Mouse (Mus musculus) spleen, adult 18-20 months (tissue): Measurements from ENCODE around the gene L1cam.

Experiments
- DNase-seq, 2 experiments: peaks; one replicate each; pipeline ENCODE4 v3.0.0; 2022; ENCODE audit warnings: mixed read lengths in 2 of 2

L1cam gene

DNA sequence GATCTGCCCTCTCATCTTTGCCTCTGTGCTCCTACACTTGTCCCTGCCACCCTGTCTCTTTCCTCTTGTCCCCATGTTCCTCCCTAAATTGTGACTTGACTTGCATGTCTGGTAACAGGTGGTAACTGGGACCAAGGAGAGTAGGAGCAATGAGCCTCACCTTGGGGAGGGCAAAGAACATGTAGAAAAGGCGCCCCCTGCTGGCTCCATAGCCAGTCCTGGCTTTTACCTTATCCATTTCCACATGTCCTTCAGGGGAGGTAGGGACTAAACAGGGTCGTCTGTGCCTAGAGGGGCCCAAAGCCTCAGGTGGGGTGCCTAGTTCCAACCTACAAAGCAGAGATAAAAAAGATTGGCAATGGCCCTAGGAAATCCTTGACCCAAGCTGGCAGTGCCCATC, at the start of gene L1cam:
Gene L1cam (minus strand): TSS at position 387 of the 400 bp plus-strand sequence.
- peak; percentile 21 to 58 for DNase-seq

DNA sequence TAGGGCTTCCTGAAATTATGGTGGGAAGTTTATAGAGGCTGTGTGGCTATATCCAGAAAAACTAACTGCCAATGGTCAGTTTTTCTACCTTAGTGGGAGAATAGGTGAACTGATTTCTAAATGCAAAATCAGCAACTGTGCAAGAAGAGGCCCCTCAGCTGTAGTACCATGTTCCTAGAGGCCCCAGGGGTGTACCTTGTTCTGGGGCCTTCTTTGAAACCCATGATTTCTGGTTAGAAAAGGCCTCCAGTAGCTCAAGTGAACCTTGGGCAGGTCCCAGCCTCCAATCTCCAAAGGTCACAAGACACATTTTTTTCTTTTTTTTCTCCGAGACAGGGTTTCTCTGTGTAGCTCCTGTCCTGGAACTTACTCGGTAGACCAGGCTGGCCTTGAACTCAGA, 46.4 kb upstream of the L1cam start:
- DNase-seq: no peak

DNA sequence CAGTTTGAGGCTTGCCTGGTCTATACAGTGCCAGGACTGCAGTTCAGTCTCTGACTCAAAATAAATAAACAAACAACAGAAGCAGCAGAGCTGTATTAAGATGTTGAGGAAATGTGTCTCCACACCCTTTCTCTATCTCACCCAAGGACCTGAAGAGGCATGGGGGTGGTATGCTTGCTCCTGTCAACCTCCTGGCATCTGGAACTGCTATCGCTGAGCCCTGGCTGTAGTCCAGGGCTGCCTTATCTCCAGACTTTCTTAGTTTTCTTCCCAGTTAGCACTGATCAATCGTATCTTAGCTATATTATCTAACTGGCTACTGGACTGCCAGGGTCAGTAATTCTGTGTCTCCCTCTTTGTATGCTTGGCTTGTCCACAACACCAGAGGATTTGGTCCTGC, 46.0 kb upstream of the L1cam start:
- DNase-seq: no peak

DNA sequence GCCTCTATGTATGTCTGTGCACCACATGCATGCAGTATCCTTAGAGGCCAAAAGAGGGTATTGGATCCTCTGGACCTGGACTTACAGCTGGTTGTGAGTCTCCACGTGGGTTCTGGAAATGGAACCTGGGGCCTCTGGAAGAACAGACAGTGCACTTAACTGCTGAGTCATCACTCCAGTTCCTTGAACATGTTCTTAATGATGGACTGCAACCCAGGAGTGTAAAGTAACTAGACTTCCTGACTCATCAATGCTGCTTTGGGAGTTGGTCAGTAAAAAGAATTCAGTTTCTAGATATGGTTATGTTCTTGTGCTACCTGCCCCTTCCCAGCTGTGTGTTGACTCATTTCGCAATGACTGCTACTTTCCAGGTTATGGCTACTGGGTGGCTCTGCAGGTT, 36.0 kb upstream of the L1cam start:
- DNase-seq: no peak

DNA sequence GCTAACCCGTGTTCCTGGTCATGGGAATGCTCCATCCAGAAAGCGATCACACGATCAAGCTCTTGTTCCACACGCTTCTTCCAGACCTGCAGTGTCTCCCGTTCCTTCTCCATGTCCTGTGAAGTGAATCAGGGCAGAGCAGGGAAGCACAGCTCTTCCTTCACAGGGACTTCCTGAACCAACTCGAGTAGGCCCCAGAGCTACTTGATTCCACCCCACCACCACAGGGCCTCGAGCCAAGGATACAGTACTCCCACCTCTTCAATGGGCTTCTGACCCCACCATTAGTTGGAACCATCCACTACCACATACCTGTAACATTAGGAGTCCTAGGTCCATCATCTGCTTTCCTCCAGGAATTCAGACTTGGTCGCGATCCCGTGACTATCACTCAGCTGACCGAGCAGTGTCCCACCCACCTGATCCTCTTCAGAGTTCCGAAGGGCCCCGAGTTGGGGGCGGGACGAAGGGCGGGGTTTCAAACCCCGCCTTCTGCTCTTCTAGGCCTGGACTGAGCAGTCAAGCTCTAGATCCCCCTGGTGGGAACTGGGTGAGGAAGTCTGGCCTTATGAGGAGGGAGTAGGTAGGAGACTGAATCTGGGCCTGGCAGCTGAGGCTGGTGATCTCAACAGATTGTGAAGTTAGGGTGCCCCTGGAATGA, 34.6 kb upstream of the L1cam start, which contains the start of gene Renbp:
Gene Renbp (minus strand): TSS at position 449 of the 661 bp plus-strand sequence.
- DNase-seq: peak; percentile 56 to 66

DNA sequence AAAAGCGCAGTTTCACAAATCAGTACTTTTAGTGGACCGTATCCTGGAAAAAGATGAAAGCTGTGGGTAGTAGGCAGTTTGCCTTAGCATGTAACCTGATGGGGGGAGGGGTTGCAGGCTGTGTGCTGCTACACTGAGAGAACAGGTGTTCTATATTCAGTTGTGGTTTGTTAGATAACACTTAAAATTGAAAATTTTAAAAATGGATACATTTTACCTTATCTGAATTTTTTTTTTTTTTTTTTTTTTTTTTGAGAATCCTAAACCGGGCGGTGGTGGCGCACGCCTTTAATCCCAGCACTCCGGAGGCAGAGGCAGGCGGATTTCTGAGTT, 26.6 kb upstream of the L1cam start:
- DNase-seq: no peak

DNA sequence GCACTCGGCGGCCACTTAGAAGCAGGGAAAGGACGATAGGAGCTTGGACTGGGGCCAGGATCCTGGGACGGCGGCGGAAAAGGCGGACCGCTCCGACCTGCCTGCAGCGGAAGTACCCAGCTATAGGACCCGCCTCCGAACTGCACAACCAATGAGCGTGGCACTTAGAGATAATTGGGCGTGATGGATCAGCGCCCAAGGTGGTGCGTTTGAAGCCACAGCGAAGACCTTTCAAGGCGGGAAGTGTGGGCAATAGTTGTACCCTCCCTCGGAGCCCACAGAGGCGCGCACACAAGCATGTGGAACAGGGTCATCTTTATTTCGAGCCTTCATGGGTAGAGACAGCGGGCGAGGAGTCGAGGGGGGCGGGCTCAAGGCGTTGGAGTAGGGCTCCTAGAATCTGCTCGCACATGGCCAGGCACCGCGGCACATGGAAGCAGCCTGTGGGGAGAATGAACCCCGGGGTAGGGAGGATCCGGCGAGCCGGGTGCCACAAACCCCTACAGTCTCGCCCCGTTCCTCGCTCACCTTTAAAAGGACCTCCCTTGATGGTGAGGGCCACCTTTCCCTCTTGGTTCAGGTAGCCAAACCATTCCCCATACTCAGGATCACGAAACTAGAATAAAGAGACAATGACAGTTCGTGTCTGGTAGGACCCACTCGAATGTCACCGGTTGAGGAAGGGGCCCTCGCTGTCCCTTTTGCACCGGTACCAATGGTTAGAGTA, 26.1 kb upstream of the L1cam start, which contains the start of the genes Arhgap4 and Naa10:
Gene Arhgap4 (minus strand): TSS at position 48 of the 727 bp plus-strand sequence.
Gene Naa10 (minus strand): TSS at position 122 of the 727 bp plus-strand sequence.
- DNase-seq: peak; percentile 65 to 68

DNA sequence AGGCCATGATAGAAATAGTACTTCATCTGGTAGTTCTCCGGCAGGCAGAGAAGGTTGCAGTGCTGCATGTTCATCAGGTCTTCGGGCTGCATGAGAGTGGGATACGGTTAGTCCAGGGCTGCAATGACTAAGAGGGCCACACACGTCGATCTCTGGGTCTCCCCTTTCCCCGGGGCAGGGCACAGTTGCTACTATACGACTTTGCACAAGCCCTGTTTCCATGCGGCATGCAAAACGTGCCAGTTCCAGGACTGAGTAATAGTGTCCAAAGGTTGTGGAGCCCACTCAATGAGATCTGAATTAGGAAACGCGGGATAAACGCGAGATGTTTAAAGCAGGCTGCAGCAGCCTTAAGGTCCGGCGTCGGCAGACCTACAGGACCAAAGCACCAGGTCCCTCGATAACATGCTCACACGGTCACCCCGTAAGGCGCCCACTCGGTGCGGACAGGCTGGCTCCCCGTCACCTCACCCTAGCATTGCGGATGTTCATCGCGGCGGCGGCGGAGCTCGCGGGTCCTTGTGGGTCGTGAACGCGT, 25.4 kb upstream of the L1cam start:
- no peak for DNase-seq

DNA sequence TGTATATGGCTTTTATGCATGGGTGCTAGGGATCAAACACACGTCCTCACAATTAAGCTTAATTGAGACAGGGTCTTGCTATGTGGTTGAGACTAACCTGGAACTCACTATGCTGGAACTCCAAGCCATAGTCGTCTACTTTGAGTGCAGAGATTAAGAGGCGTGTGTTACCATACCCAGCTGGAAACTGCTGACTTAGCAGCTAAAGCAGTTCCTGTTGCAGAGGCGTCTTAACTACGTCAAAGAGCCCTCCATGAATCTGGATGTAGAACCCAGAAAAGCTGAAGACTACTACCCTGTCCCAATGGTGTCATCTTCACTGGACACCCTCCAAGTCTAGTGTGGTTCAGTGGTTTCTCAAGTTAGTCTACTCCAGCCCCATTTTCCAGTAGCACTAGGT, 22.7 kb upstream of the L1cam start:
- no peak for DNase-seq

DNA sequence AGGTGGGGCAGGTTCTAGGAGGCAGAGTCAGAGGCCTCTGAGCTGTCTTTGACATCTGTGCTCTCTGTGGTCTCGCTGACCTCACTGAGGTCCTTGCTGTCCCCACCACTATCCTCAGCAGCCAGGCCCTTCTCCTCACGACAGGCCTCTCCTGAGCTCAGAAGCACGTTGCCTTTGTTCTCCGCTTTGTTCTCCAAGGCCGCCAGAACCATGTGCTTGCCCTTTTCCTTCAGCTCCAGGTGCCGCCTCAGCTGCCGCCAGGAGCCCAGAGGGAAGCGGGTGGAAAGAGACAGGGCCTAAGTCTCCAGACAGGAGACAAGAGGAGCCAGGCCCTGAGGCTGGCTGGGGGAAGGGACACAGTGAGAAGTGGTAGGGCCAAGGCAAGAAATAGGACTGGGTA, 21.0 kb upstream of the L1cam start:
- DNase-seq: no peak

DNA sequence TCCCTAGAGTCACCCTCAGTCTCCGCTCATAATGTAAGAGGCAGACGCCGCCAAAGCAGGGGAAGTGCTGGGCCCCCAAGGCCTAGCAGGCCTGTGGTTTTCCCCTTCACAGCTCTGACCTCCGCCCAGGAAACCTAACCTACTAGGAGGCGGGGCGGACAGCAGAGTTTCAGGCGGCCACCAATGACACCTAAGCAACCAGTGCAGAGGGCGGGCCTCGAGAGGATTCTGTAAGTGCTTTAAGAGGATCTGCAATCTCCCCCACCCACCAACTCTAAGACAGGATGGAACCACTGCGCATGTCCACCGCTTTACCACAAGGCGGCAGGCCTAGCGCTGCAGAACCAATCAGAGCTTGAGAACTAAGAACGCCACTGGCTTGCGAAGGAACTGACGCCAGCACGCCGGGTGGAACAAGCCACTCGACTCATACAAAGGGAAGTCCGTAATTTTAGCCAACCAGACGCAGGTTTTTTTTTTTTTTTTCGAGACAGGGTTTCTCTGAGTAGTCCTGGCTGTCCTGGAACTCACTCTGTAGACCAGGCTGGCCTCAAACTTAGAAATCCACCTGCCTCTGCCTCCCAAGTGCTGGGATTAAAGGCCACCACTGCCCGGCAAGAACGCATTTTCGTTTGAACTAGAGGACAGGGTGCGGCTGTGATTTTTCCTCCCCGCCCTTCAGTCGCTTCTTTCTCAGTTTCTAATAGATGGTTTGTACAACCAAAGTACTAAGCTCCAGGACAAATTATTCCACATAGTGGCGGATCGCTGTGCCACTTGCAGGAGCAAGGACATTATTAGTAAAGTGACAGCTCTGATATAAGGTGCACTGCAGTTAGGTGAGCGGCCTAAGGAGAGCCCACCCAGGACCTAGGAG, 19.2 kb upstream of the L1cam start:
- DNase-seq: peak; percentile 71 to 81

DNA sequence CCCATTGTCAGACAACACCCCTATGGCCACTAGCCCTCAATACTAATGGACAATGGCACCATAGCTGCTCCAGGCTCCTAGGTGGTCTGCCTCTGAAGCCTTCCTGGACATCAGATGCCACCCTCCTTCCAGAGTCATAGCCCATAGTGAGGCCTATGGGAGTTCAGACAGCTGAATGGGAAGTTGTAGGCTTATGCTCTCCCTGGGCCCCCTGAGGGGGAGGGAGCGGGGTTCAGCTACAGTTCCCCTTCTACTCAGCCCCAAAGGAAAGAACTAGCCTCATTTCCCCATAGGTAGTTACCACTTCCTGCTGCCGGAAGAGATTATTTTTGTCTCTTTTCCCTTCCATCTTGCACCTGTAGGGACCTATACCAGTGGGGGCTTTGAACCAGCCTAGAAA, 15.7 kb upstream of the L1cam start:
- peak; percentile 55 to 57 for DNase-seq

DNA sequence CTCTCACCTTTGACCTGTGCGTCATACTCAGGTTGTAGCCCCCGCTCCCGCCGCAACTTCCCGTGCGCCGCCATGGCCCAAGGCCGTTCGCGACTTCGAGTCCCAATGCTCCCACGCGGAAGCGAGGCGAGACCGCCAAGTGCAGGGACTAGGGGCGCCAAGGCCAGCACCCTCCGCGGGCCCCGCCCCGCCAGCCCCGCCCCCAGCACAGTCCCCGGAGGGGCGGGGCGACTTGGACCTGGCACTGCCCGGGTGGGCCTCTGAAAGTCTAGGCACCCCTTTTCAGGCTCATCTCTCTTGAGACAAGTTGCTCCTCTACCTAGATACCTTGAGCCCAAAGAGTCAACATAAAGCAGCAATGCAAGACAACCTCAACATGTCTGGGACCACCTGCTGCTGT, 15.3 kb upstream of the L1cam start:
- peak; percentile 69 to 72 for DNase-seq

DNA sequence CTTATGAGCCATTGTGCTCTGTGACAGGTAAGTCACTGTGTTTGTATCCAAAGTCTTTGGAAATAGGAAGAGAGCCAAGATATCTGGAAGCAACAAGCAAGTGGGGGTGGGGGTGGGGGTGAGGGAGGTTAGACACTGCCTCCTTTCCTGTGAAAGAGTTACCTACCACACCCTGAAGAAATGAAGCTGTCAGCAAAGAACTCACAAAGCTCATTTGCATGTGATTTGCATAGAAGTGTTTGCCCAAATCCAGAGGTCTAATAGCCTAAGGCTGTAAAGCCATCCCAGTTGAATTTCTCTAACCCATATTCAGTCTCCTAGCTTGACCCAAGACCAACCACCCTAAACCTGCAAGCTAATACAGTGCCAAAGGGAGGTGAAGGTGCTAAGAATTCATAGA, 14.5 kb upstream of the L1cam start:
- DNase-seq: no peak

DNA sequence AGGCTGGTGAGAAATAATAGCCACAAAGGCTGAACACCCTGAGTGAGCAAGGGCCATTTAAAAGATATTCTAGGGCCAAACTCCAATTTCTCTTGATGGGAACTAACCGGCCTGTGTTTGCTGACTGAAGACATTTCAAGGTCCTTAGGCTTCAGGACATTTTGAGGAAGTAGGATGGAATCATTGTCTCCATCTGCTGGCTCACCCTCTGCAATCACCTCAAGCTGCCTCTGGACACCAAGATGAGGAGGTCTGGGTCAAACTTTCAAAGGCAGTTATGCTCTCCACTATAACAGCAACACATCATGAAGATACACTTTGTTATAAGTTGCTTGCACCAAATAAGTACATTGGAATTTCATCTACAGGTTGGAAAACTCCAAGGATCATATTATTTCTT, 14.1 kb upstream of the L1cam start:
- DNase-seq: no peak

DNA sequence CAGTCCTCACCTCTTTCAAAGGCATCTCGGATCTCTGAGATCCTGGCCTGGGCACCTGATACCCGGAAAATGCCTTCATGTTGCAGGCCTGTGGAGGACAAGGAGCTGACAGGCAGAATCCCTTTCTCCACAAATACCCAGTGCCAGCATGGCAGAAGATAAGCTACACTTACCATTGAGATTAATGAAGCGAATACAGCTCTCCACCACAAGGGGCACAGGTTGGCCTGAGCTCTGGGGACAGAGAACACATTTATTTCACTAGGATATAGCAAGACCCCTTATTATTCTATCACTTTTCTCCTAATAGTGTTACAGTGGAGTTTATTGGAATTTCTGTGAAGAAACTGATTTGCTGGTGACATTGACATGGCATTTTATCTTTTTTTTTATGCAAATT, 2.1 kb upstream of the L1cam start:
- DNase-seq: no peak

DNA sequence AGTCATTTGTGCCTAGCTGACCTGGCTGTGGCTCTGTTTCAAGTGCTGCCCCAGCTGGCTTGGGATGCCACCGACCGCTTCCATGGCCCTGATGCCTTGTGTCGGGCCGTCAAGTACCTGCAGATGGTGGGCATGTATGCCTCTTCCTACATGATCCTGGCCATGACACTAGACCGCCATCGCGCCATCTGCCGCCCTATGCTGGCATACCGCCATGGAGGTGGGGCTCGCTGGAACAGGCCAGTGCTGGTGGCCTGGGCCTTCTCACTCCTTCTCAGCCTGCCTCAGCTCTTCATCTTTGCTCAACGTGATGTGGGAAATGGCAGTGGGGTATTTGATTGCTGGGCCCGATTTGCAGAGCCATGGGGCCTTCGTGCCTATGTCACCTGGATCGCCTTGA, 3.1 kb downstream of the L1cam start:
- DNase-seq: no peak

DNA sequence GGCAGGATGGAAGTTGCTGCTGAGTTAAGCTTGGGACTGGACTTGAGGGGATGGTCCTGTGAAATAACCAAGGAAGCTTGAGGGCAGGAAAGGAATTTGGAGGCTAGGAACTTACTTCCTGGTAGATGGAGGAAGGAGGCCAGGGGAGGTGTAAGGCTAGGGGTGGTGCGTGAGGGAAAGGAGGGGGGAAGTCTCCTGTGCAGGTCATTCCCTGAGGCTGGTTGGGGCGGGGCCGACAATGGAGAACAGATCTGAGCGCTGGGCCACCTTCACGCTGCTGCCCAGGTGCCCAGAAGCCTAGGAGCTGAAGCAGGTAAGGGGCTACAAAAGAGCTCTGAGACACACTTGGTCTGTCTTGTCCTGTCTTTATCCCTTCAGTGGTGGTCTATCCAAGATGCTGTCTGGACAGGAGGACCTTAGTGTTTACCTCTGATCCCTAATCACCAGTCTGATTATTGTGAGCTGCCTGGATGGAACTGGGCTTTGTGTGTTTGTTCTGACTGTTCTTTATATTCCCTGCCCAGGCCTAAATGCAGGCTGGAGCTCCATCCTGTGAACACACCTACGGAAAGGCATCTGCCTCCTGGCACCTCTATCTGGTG, 4.3 kb downstream of the L1cam start, which contains the start of gene Avpr2:
Gene Avpr2 (plus strand): TSS at position 552 of the 602 bp plus-strand sequence.
- DNase-seq: no peak

DNA sequence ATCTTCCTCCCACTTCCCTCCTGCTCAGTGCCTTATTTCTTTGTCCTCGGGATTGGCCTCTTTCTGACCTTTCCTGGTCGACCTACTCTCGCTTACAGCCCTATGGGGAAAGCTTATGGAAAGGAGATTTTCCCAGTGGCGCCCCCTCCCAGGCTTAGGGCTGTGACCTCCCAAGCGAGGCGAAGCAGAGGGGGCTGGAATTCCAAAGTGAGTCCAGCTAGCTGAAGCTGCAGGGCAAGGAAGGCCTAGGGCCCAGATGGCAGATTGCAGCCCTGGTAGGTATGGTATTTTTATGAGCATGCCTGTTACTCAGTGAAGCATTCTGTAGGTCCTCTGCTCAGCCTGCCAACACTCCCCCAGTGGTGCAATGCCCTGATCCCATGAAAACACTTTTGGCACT, 14.4 kb downstream of the L1cam start:
- no peak for DNase-seq

DNA sequence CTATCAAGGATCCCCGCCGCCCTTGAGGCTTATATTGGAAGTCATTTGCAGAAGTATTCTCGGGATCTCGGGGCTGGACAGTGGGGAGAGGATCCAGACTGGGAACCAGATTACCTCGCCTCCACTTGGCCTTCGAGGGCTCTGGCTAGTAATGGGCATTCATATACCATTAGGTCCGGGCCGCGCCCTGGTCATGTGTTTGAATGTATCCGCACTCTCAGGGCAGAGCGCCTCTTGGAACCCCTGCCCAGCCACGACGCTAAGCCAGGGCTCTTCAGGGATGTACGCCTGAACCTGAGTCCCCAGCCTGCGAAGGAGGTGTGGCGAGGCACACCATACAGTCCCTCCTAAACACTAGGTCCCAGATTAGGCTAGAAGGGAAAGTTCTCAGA, 14.9 kb downstream of the L1cam start:
- no peak for DNase-seq

DNA sequence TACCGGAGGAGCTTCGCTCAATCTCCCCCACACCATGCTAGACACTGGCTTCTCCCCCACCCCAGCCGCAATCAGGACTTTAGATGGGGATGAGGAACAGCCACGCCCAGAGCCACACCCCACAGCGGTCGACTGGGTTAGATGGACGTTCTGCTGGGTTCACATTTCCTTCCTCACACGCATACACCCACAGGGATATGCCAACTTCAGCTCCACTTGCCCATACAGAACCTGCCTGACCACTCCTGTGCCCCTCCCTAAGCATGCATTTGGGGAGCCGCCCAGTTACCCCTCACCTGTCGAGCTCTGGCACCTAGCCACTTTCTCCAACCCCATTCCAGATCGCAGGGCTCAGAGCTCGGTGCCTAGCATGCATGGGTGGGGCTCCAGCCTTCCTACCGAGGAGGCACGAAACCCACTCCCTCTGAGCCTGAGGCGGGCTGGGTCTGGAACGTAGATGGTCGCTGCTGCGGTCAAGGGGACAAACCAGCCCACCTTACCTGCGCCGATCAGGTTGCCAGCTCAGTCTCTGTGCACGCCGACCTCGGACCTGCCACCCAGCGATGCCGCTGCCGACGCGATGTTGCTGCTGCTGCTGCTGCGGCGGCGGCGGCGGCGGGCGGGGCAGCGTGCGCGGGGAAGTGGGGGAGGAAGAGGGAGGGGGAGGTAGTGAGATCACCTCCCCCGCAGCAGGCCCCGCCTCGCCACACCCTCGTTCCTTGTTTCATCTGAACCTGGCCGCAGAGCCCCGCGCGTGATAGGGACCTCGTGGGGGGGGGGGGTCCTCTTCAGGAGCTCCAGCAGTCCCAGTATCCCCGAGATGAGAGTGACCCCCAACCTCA, 15.5 kb downstream of the L1cam start:
- peak; percentile 39 to 63 for DNase-seq

DNA sequence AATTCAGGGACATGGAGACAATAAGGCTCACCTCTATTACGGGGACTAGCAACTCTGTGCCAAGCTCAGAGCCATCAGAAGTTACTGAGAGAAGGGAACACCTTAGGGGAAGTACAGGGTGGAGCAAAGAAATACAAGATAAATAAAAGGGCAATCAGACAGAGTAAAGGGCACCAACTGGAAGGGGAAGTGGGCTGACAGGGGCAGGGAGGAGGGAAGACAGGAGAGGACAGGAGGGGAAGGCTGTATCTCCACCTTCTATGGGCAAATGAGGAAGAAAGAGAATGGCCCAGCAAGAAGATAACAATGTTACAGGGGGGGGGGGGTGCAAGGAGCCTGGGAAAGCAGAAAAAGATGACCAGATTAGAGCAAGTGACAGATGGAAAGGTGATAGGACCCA, 18.9 kb downstream of the L1cam start:
- DNase-seq: no peak
